Mouse (Mus musculus) adrenal gland (tissue): ENCODE results near the gene Slc5a3.
"Not testable (repeated sequence)": the region's sequence is repeated elsewhere in the genome, so short reads cannot be mapped to it uniquely, and the experiment has no call there.

Experiments used
- intact Hi-C: fragments of 180-260 bp; cut with DNase I; formaldehyde crosslinking; loops from one replicate; pipeline ENCODE4 v1.15.1; 2025

The Slc5a3 gene

DNA sequence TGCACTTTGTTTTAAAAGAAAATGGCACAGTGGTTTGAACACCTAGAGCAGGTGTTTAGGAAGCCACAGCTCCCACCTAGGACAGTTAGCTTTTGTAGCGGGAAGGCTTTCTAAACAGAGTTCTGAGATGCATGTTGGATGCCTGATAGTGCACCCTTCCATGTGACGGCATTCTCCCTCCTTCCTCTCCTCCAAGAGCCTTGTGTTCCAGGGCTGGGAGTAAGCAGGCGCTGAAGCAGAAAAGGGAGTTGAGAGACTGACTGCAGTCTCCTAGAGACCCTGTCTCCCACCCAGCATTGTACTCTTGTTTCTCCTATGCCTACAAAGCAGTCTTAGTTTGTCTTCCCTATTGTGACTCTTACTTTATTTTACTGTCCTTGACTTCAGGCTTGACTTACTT is 2.1 kb downstream of the Slc5a3 start:
- intact Hi-C loops, result no loop called here

DNA sequence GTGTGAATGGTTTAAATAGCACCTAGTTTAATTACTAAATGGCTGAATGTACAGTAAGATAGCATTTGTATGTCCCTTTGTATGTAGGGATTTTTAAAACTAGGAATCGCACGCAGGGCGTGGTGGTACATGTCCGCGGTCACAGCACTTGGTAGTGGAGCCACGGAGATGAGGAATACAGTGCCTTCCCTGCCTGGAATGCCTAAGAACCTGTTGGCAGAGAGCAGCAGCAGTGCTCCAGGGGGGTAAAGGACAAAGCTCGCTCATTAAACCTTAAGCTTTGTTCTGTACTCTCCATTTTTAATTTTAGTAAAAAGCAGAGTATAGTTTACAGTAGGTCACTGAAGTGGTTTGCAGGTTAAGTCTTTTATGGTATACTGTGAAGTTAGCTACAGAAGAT is 3.5 kb downstream of the Slc5a3 start:
- intact Hi-C loops, result no loop called here

DNA sequence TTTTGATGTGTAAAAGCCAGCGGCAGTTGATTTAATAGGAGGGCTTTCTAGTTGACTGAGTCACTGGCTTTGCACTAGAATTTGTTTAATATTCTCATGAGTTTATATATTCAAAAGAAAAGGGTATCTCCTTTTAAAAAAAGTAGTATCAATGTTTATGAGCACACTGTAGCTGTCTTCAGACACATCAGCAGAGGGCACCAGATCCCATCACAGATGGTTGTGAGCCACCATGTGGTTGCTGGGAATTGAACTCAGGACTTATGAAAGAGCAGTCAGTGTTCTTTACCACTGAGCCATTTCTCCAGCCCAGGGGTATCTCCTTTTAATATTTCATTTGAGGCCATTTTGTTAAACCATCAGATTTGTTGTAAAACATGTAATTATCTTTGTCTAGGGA is 4.7 kb downstream of the Slc5a3 start:
- intact Hi-C loops, result no loop called here

DNA sequence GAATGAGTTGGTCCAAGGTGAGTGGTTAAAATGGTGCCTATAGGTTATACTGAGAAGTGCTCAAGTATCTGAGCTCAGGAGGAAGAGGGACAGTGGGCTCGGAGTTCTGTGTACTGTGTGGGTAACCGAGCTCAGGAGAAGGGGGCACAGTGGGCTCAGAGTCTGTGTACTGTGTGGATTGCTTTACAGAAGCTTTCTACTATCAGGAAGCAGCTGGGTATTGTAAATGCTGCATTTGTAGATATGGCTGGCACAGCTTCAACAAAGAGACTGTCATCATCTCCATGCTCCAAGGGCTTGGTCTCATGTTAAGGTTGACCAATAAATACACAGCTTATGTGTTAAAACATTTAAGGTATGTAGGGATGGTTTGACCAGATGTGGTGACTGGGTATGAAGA is 6.7 kb downstream of the Slc5a3 start:
- intact Hi-C loops, result no loop called here

DNA sequence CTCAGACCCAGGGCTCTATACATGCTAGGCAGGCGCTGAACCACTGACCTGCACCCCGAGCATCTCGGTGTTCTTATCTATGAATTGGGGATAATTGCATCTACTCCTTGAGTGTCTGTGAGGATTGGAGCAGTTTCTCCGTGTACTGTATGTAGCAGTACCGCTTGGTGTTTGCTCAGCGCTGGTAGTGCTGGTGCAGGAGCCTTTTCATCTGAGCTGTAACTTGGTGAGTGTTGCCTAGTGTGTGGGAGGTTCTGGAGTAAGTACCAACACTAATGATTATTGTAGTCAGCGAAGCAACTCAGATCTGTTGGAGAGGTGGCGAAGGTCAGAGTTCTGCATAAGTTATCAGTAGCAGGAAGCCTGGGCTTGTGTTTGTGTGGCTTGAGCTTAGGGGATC is 12.2 kb downstream of the Slc5a3 start:
- intact Hi-C loops, result no loop called here

DNA sequence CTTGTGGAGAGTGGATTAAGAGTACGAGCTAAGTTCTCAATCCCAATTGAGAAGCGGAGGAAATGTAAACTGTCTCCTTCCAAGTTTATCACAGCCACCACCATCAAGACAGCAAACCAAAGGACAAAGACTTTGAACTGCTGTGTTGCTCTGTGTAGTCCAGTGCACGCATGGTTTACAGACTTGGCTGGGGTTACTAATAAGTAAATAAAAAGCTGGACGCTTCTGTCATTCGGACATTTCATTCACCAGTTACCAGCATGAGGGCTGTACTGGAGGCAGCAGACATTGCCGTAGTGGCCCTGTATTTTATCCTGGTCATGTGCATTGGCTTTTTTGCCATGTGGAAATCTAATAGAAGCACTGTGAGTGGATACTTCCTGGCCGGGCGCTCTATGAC is 18.7 kb downstream of the Slc5a3 start:
- intact Hi-C loops, result no loop called here

DNA sequence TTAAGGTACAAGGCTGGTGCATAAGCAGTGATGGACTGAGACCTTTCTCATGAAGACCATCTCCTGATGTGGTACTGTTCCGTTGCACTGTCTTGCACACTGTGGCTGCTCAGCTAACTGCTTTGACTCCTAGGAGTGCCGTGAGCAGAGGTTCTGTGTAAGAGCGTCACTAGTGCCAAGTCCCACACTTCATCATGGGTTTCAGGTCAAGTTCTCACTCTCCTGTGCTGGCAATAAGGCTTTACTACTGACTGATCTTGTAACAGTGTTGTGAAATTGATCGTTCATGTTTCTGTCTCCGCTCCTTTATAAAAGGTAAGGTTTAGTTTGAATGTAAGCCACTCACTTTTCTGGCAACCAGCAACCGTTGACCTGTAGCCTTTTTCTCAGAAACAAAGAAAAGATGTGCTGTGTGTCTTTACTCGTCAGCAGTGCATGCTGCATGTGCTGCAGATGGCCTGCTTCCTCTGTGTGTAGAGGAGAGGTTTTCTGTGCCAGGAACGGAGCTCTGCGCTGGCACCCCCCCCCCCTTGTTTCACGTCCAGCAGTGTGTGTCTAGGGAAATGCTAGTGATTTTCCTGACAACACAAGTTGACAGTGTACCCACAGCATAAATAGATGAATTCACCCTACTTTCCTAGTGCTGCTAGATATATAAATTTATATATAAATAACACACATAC is 25.8 kb downstream of the Slc5a3 start:
- intact Hi-C loops, result no loop called here

DNA sequence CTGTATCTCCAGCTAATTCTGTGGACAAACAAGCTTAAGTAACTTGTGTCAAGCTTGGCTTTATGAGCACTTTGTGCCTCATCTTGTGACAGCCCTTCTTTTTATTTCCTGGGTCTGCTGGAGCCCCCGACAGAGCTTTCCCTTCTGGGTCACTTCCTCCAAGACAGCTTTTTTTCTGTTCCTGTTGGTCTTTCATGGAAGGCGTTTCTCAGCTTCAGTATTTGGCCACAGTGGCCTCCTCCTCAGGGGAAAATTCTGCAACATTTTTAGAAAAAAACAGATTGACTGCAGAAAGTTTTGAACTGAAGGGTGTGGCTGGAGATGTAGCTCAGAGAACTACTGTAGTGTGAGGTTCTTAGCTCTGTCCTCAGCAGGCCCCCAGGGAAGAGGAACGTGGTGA is 31.1 kb downstream of the Slc5a3 start:
- intact Hi-C loops, result no loop called here

DNA sequence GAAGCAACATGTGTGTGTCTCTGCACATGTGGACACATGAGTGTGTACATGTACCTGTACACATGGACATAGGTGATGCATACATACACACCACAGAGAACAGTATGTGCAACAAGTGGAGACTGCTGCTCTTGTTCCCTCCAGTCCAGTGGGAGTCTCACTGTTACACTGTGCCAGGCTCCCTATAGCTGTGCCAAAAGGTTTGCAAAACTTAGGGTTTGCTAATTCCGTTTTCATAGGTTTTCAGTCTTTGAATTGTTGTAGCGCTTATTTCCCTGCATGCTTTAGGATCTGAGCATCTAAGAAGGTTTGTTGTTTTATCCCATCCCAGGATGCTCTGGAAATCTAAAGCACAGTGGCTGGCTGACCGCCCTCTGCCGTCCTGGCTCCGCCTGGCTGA is 33.8 kb downstream of the Slc5a3 start:
- intact Hi-C loops, result no loop called here

DNA sequence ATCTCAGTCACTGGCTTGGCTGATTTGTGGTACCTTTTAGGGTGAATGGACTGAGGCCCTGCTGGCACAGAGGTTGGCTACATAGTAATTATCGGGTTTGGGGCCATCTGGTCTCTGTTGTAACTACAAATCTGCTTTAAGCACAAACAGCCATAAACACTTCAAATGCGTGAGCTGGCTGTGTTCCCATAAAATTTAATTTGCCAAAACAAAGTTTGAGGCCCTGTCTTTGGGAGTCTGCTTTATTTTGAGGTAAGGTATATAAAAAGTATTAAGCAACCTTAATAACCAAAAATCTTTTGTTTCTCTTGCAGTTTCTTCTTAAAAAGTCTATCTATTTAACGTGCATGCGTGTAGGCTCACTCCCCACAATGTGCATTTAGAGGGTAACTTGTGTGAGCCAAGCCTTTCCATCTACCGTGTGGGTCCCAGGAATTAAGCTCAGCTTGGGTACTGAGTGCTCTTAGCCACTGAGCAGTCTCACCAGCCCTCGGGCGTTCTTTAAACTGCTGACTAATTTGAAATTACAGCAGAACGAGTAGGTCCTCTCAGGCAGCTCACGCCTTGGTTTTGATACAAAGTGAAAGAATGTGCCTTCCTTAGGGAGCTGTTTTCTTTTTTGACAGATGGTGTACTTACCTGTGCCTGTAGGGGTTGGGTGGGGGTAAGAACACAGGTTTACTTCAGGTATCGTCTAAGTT is 40.4 kb downstream of the Slc5a3 start:
- intact Hi-C loops, result no loop called here

DNA sequence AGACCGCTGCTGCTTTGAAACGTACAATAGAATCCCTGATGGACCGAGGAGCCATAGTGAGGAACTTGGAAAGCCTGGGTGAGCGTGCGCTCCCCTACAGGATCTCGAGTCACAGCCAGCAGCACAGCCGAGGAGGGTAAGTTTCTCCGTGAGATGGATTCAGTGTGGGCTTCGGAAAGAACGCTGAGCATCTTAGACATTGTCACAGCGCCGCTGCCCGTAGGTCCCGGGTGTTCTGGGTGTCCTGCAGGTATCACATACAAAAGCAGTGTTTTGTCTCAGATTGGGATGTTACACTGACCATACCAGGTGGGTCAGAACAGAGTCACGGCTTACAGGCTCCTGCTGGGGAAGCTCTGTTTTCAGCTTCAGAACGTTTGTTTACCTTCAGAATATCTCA is 41.5 kb downstream of the Slc5a3 start:
- intact Hi-C loops, result no loop called here

DNA sequence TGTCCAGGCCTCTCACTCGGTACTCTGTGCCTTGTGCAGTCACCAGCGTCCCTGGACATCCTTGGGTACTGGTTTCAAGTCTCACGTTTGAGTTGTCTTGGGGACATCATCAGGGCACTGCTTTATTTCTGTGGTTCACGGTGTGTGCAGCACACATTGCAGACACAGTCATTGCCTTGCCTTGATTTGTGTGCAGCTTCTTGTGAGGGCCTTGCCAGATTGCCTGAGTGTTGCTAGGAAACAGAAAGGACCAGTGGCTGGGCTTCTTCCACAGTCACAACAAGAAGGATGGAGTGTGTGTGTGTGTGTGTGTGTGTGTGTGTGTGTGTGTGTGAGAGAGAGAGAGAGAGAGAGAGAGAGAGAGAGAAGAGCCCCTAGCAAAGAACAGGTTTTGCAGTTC is 42.0 kb downstream of the Slc5a3 start:
- intact Hi-C loops, result no loop called here

DNA sequence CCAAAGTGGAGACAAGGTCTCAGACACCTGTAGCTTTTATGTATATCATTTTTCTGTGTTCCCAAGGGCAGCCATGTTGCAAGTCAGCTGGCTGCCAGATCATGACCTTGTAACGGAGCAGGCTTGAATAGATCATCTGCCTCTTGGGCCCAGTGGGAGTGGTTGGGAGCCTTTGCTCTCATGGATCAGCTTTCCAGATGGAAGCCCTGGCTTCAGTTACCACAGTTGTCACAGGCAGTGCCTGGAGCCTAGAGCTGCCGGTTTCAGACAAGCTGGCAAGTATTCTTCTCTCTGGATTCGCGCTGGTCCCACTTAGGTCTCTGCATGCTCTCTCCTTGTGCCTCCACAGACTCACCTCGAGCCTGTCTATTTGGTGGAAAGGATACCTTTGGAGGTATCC is 44.0 kb downstream of the Slc5a3 start:
- intact Hi-C loops, result no loop called here

DNA sequence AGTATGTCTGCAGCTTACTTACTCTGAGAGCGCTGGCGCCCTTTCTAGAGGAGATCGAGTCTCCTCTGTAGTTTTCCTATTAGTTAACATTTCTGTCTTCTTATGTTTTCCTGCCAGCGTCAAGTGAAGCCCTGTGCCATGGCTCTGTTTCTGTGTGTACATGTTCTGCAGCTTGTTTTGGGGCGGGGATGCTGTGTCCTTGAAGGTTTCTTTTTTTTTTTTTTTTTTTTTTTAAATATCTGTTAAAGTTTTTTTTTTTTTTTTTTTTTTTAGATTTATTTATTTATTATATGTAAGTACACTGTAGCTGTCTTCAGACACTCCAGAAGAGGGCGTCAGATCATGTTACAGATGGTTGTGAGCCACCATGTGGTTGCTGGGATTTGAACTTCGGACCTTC is 44.8 kb downstream of the Slc5a3 start:
- intact Hi-C loops, result not testable (repeated sequence)

DNA sequence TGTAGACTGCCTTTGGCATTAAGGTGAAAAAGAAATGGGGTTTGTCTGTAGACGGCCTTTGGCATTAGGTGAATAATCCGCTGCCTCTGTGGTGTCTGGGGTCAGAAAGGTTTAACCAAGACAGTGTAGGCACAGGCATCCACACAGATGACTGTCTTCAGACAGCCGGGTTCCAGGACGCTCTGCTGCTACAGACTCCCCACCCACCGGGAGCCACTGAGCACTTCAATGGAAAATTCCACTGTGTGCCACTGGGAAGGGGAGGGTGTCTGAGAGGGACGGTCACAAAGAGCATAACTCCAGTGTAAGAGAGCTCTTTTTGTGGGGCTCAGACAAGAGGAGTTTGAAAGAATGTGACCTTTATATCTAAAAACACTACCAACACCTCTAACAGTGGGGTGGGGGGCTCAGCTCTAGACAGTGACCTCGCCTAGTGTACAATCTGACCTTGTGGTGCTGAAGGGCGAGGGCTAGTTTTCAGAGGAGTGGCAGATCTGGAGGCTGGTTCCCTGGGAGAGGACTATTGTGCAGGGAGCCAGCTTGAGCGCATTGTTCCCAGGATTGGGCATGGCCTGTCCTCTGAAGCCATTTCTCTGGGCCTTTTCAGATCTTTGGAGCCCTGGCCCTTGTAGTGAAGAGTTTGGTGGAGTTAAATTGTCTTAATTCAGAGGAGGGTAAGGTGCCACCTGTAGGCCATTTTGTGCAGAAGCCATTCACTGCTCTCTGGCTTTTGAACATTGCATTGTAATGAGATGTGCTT is 45.6 kb downstream of the Slc5a3 start:
- intact Hi-C loops, result no loop called here

DNA sequence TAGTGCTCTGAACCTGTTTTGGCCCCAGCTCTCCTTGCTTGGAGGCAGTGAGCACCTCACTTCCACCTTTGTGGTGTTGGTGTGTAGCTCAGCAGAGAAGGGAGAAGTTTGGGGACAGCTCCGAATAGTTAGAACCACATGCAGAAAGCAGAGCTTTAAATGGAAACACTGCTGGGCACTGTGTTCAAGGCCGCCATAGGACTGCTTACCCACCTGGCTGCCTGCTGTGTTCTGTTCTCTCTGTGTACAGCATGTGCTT is 46.1 kb downstream of the Slc5a3 start:
- intact Hi-C loops, result no loop called here

DNA sequence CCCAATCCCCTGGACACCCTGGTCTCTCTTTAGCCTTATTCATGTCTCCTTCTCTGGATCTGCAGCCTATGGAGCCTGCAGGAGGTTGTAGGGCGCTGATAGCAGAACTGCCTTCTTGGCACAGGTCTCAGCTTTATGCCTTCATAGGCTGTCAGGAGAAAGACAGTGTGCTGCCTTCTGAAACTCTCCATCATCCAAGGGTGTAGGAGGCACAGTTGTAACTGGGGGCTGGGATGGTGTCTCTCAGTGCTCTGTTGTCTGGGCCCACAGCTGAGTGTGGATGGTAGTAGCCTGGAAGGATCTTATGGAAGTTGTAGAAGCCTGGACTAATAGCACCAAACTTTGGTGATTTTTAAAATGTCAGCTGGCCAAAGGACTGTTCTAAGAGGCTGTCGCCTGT is 46.8 kb downstream of the Slc5a3 start:
- intact Hi-C loops, result no loop called here

DNA sequence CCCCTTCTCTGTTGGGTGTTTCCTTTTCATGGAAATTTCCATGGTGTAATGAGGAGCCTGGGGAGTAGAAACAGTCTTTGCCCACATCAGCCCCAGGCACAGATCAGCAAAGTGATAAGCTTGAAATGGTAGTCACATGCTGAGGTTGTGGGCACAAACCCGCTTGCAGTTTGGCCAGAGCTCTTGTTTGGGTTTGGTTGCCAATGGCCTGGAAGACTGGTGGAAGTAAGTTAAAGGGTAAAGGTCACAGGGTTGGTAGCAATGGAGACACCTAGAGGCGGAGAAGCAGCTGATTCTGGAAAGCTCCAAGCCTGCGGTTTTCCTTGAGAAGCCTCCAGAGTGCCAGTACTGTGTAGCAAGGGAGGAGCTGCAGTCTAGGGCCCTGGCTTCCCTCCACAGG is 47.5 kb downstream of the Slc5a3 start:
- intact Hi-C loops, result no loop called here

DNA sequence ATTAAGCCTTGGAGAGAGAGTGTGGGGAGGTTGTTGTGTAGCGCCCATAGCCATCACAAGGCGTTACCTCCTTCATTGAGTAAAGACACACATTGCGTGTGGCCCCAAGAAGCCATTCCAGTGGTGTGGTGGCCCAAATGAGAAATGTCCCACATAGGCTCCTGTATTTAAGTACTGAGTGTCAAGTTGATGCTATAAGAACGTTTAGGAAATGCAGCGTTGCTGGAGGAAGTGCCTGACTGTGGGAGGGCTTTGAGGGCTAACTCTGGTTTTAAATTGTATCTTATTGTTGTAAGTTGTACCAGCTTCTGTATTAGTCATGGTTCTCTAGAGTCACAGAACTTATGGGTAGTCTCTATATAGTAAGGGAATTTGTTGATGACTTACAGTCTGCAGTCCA is 49.2 kb downstream of the Slc5a3 start:
- intact Hi-C loops, result no loop called here

DNA sequence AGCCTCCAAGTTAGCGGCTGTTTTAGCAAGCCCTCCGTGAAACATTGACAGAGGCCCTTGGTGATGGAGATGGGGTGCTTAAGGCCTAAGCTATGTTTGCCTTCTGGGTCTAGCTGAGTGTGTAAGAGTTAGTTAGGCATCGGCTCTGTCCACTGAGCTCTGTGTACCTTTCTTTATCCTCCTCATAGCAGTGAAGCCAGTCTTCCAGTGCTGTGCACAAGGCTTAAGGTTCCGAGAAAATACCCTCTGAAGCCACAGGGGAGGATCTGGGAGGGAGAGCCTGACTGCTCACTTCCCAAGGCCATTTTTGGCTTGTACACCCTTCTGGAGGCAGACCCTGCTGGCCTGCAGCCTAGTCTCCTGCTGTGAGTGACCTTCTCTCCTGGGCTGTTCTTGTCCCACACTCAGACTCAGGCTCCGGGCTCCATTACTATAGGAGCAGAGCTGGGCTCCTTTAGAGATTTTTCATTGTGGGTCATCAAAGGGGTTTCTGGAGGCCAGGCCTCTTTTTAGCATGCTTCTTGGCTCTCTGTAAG is 56.7 kb downstream of the Slc5a3 start:
- intact Hi-C loops, result no loop called here

DNA sequence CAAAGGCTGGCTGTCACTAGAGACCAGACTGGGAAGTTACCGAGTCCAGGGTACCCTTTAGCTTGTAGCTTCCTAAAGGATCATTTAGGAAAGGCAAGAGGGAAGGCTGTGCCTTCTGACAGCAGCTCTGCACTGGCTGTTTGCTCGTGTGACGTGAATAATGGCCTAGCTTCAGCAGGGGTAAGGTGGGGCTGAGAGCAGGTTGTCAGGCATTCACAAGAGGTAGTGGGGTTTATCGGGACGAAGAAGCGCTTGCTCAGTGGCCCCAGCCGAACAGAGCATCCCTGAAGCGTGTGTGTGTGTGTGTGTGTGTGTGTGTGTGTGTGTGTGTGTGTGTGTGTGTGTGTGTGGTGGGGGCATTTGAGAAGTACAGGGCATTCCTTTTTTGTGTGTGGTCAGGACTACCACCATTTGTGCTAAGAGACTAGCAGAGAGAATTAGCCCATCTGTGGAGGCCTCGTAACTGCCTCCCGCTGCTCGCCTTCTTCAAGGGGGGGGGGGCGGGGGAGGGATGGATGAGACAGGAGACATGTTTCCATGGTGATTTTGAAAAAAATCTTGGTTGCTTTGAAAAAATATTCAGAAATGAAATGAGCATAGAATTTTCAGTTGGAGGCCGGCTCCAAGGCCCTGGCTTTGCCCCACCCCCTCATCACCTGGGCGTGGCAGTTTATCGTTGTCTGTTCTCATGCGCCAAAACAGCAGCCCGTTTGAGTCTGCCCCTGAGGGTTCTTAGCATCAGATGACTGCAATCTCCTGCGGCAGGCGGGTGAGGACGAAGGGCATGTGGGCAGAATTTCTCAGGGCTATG is 57.7 kb downstream of the Slc5a3 start:
- intact Hi-C loops, result no loop called here
